Mouse (Mus musculus) hindbrain, embryonic 13.5 days (tissue): Measurements from ENCODE around the gene Lyg2. TPM values are rescaled to one million over a fixed set of nuclear protein-coding genes. Genes with fewer than 3 reads are reported as not detected.

Source experiments
- ATAC-seq: fragments of 200-750 bp; cut with Nextera tagmentation; 2 replicates; pipeline ENCODE4 v1.8.0; 2017; ENCODE audit warnings: moderate TSS enrichment; ENCODE audit not compliant: low FRiP score
- H3K27ac ChIP-seq: fragments of 300-500 bp; sonication (generic); 2 replicates; pipeline ENCODE4 v1.5.1; 2015; ENCODE audit warnings: inconsistent platforms, mild to moderate bottlenecking, moderate library complexity
- H3K27me3 ChIP-seq: fragments of 300-500 bp; sonication (generic); 2 replicates; pipeline ENCODE4 v1.6.1; 2015; ENCODE audit warnings: mild to moderate bottlenecking, inconsistent platforms
- H3K36me3 ChIP-seq: fragments of 300-500 bp; sonication (generic); 2 replicates; pipeline ENCODE4 v1.6.1; 2015; ENCODE audit warnings: mild to moderate bottlenecking, inconsistent platforms
- H3K4me1 ChIP-seq: fragments of 300-500 bp; sonication (generic); replicated peaks from 2 replicates; pipeline ENCODE4 v1.6.1; 2015; ENCODE audit warnings: inconsistent platforms
- H3K4me2 ChIP-seq: fragments of 300-500 bp; sonication (generic); 2 replicates; pipeline ENCODE4 v1.6.1; 2015; ENCODE audit warnings: inconsistent platforms, mild to moderate bottlenecking, moderate library complexity
- H3K4me3 ChIP-seq: fragments of 300-500 bp; sonication (generic); 2 replicates; pipeline ENCODE4 v1.5.1; 2015; ENCODE audit warnings: mild to moderate bottlenecking, inconsistent platforms
- H3K9ac ChIP-seq: fragments of 300-500 bp; sonication (generic); 2 replicates; pipeline ENCODE4 v1.6.1; 2015; ENCODE audit warnings: mild to moderate bottlenecking, inconsistent platforms
- H3K9me3 ChIP-seq: fragments of 300-500 bp; sonication (generic); 2 replicates; pipeline ENCODE4 v1.6.1; 2016; ENCODE audit warnings: inconsistent platforms
- WGBS: fragments of 180-500 bp; shearing (Covaris S2); methylation state at CpG from one replicate; pipeline ENCODE4 v1.1.7; 2015; 5-methylcytosine and 5-hydroxymethylcytosine counted together
- polyA plus RNA-seq: library from polyadenylated mRNA; unstranded; fragments of >200 nt; fragmentation: Nextera tagmentation; extraction: Ambion mirVana; gene quantifications from 2 replicates; pipeline ENCODE4 v1.2.1, GENCODE M21; 2015

Lyg2 gene
- polyA plus RNA-seq, 1 experiment from 2014 or later: not detected

- H3K9me3 ChIP-seq: 0 out of 2 replicates have a peak, but pooled peaks cover 8% of the 10 kb centered on the region
- peaks cover 24% of the 10 kb centered on the region for H3K27me3 ChIP-seq
- H3K4me1 ChIP-seq: peaks cover 12% of the 10 kb centered on the region
- peak; percentile 91 for ATAC-seq
- H3K9ac ChIP-seq: peak overlapping the region; percentile 63
- H3K4me3 ChIP-seq: peak overlapping the region; percentile 51
- peaks cover 24% of the 10 kb centered on the region for H3K36me3 ChIP-seq
- H3K27ac ChIP-seq: peak overlapping the region; percentile 69
- peak overlapping the region; percentile 73 for H3K4me2 ChIP-seq
- WGBS: 7% methylated on average over 33 of the region's 33 CpGs
Observed at GRCm38 (mm10) chr1:37872131-37873067, 43.9 kb downstream of the Lyg2 start.

GRCm38 (mm10) chr1:37871704-37872103 is 44.6 kb downstream of the Lyg2 start, which contains the start of gene Lipt1:
Lipt1 (plus strand) TSS chr1:37871738.
- Histone ChIP-seq H3K9me3 (0 out of 2 replicates have a peak, but pooled peaks cover 8% of the 10 kb centered on the region), H3K27me3 (peaks cover 24% of the 10 kb centered on the region), H3K9ac (peak within 1 kb of the TSS; percentile 63), H3K27ac (peak within 1 kb of the TSS; percentile 69), H3K4me1 (peaks cover 12% of the 10 kb centered on the region), H3K36me3 (peaks cover 18% of the 10 kb centered on the region), H3K4me2 (peak within 1 kb of the TSS; percentile 73), H3K4me3 (peak within 1 kb of the TSS; percentile 51)
- ATAC-seq: peak; percentile 73
- 9% methylated on average over 7 of the region's 7 CpGs for WGBS

GRCm38 (mm10) chr1:37869362-37869761 is 46.9 kb downstream of the Lyg2 start:
- 47% methylated on average over 2 of the region's 2 CpGs for WGBS

GRCm38 (mm10) chr1:37868640-37869039 is 47.7 kb downstream of the Lyg2 start:
- ATAC-seq: no peak
- no peak overlapping the region for H3K27ac ChIP-seq
- WGBS: 69% methylated on average over 10 of the region's 10 CpGs

More at GRCm38 (mm10) chr1:37869362-37869761, 46.9 kb downstream of the Lyg2 start:
- Histone ChIP-seq H3K4me1 (peaks cover 18% of the 10 kb centered on the region), H3K9me3 (no peaks in the 10 kb centered on the region), H3K4me3 (no peak overlapping the region), H3K9ac (no peak overlapping the region), H3K27ac (no peak overlapping the region), H3K27me3 (peaks cover 24% of the 10 kb centered on the region), H3K36me3 (no peaks in the 10 kb centered on the region), H3K4me2 (no peak overlapping the region)
- no peak for ATAC-seq

GRCm38 (mm10) chr1:37867684-37868322 is 48.5 kb downstream of the Lyg2 start:
- WGBS: 74% methylated on average over 10 of the region's 10 CpGs
- Histone ChIP-seq H3K27me3 (peaks cover 24% of the 10 kb centered on the region), H3K27ac (no peak overlapping the region), H3K4me1 (peaks cover 14% of the 10 kb centered on the region), H3K4me3 (no peak overlapping the region), H3K4me2 (no peak overlapping the region), H3K9ac (no peak overlapping the region), H3K36me3 (no peaks in the 10 kb centered on the region), H3K9me3 (no peaks in the 10 kb centered on the region)
- no peak for ATAC-seq

More at GRCm38 (mm10) chr1:37868640-37869039, 47.7 kb downstream of the Lyg2 start:
- Histone ChIP-seq H3K9me3 (no peaks in the 10 kb centered on the region), H3K4me2 (no peak overlapping the region), H3K4me1 (peaks cover 18% of the 10 kb centered on the region), H3K4me3 (no peak overlapping the region), H3K36me3 (no peaks in the 10 kb centered on the region), H3K9ac (no peak overlapping the region), H3K27me3 (peaks cover 24% of the 10 kb centered on the region)

GRCm38 (mm10) chr1:37867056-37867455 is 49.2 kb downstream of the Lyg2 start:
- Histone ChIP-seq H3K9ac (no peak overlapping the region), H3K36me3 (no peaks in the 10 kb centered on the region), H3K4me2 (no peak overlapping the region), H3K9me3 (no peaks in the 10 kb centered on the region), H3K27me3 (peaks cover 24% of the 10 kb centered on the region), H3K4me1 (peaks cover 10% of the 10 kb centered on the region), H3K27ac (no peak overlapping the region), H3K4me3 (no peak overlapping the region)
- WGBS: 73% methylated on average over 1 of the region's 1 CpGs
- no peak for ATAC-seq

- H3K4me1 ChIP-seq: peaks cover 6% of the 10 kb centered on the region
- H3K9me3 ChIP-seq: no peaks in the 10 kb centered on the region
- no peak for ATAC-seq
- peak within 1 kb of the TSS; percentile 69 for H3K4me3 ChIP-seq
- peak within 1 kb of the TSS; percentile 95 for H3K27ac ChIP-seq
- H3K9ac ChIP-seq: peak within 1 kb of the TSS; percentile 78
- H3K27me3 ChIP-seq: peaks cover 24% of the 10 kb centered on the region
- 82% methylated on average over 6 of the region's 6 CpGs for WGBS
- H3K36me3 ChIP-seq: no peaks in the 10 kb centered on the region
- H3K4me2 ChIP-seq: peak within 1 kb of the TSS; percentile 74
Observed at GRCm38 (mm10) chr1:37866286-37866685, 50.0 kb downstream of the Lyg2 start, which contains the start of gene Tsga10. Tsga10 (minus strand) TSS chr1:37866429.

- H3K4me1 ChIP-seq: peaks cover 6% of the 10 kb centered on the region
- ATAC-seq: no peak
- peak overlapping the region; percentile 74 for H3K4me2 ChIP-seq
- H3K9ac ChIP-seq: peak overlapping the region; percentile 78
- H3K27me3 ChIP-seq: peaks cover 21% of the 10 kb centered on the region
- no peaks in the 10 kb centered on the region for H3K9me3 ChIP-seq
- H3K36me3 ChIP-seq: no peaks in the 10 kb centered on the region
- peak overlapping the region; percentile 95 for H3K27ac ChIP-seq
- peak overlapping the region; percentile 69 for H3K4me3 ChIP-seq
- WGBS: 11% methylated on average over 23 of the region's 23 CpGs
Observed at GRCm38 (mm10) chr1:37865401-37866215, 50.7 kb downstream of the Lyg2 start.

- no peaks in the 10 kb centered on the region for H3K9me3 ChIP-seq
- peak overlapping the region; percentile 86 for H3K9ac ChIP-seq
- H3K4me2 ChIP-seq: peak overlapping the region; percentile 74
- H3K27me3 ChIP-seq: peaks cover 14% of the 10 kb centered on the region
- H3K27ac ChIP-seq: peak overlapping the region; percentile 95
- peak; percentile 99 for ATAC-seq
- peaks cover 6% of the 10 kb centered on the region for H3K4me1 ChIP-seq
- no peaks in the 10 kb centered on the region for H3K36me3 ChIP-seq
- peak overlapping the region; percentile 69 for H3K4me3 ChIP-seq
- WGBS: under 1% methylated on average over 90 of the region's 90 CpGs
Observed at GRCm38 (mm10) chr1:37864511-37865400, 51.5 kb downstream of the Lyg2 start.
